8 mouse cellular contexts compared by ENCODE assay signal in genomic region chr1:55201850-55202752, GRCm38 (mm10). TPM values are rescaled to one million over a fixed set of nuclear protein-coding genes. Genes with fewer than 3 reads are reported as not detected.
DNase-seq lines count a peak whose midpoint lies in the region; ATAC-seq lines count a peak whose summit lies in the region.

No protein-coding gene starts in this region.

- no peak overlapping the region for H3K4me2 ChIP-seq in limb, embryonic 13.5 days (replicated peaks)

- no peak overlapping the region for H3K4me3 ChIP-seq in limb, embryonic 13.5 days

- peak; percentile 12 to 15 for DNase-seq in cerebellum, postnatal 25 days
- no peak for DNase-seq in cerebellum, adult 11-12 months
- DNase-seq in adrenal gland, adult 8-10 months, result peak; percentile 53
- DNase-seq in frontal cortex, postnatal 14 days (ENCODE audit: low spot score in 2 of 2), result peak; percentile 31 to 32
- DNase-seq in heart, postnatal 4 days, result peak; percentile 70
- peak; percentile 30 to 38 for DNase-seq in right cerebral cortex, postnatal 36 days (ENCODE audit: low spot score in 2 of 2)
- DNase-seq in natural killer cell, adult 2 months (ENCODE audit: low spot score in 2 of 2), result no peak

- peaks cover 10% of the 10 kb centered on the region for H3K4me1 ChIP-seq in limb, embryonic 13.5 days

- no peak overlapping the region for H3K9ac ChIP-seq in limb, embryonic 13.5 days

- H3K9me3 ChIP-seq in limb, embryonic 13.5 days, result no peaks in the 10 kb centered on the region

- H3K27ac ChIP-seq in limb, embryonic 13.5 days, result peak overlapping the region; percentile 48; the same call in 1 of the 2 replicates

- peak; percentile 29; the same call in 1 of the 2 replicates for ATAC-seq in limb, embryonic 13.5 days (ENCODE audit: low FRiP score, low read depth)

- no peaks in the 10 kb centered on the region for H3K27me3 ChIP-seq in limb, embryonic 13.5 days

- 65% methylated on average over 18 of the region's 18 CpGs for WGBS in limb, embryonic 13.5 days

- peaks cover 53% of the 10 kb centered on the region for H3K36me3 ChIP-seq in limb, embryonic 13.5 days

RNA-seq across cellular contexts. Expression of gene Rftn2, which starts 24.5 kb away (rescaled TPM):
- 10 to 100 TPM; 20.8 to 37.2 (median 30.9) TPM for total RNA-seq in adrenal gland, adult 8-10 months (2022)
- total RNA-seq in heart, postnatal 4 days (2021), result 10 to 100 TPM; 13.7 to 15.0 TPM
- 34.5 and 37.0 TPM in 2 replicates for polyA plus RNA-seq in limb, embryonic 13.5 days (2015; fragmentation: Nextera tagmentation; extraction: Ambion mirVana)

RNA-seq across cellular contexts. Expression of gene Mars2, which starts 34.9 kb away (rescaled TPM):
- total RNA-seq in adrenal gland, adult 8-10 months (2022), result 1 to 10 TPM; 6.3 to 7.4 (median 7.0) TPM
- 1 to 10 TPM; 5.1 to 5.5 TPM for total RNA-seq in heart, postnatal 4 days (2021)
- 2.5 and 2.7 TPM in 2 replicates for polyA plus RNA-seq in limb, embryonic 13.5 days (2015; fragmentation: Nextera tagmentation; extraction: Ambion mirVana)

Comparison
In these comparisons a context has a peak if more than half of its experiments do, and no peak if none do; other contexts are left out.
1. DNase-seq: peak in cerebellum, postnatal 25 days (2 of 2), adrenal gland, adult 8-10 months (single experiment), frontal cortex, postnatal 14 days (2 of 2), heart, postnatal 4 days (single experiment) and right cerebral cortex, postnatal 36 days (2 of 2); none in cerebellum, adult 11-12 months (single experiment) and natural killer cell, adult 2 months (0 of 2).